Mouse (Mus musculus): ENCODE measurements at regions not wholly inside any gene's neighbourhood (a gene's known extent, or its start where the extent isn't known, plus 50 kb on each side); places are given as distances from the start of the nearest gene placed in this dataset.

GRCm38 (mm10) chr5:64753142-64753750 lies 49.9 kb upstream of the Klf3 start:
- TF ChIP-seq CTCF (IDR thresholded peaks at IDR 0.05 in 2 of 3, conservative IDR thresholded peaks at IDR 0.05 in 1 of 3; ENCODE audit: control insufficient read depth in 1 of 3, insufficient read depth in 1 of 3, low read depth in 2 of 3, low read length in 3 of 3, poor library complexity in 1 of 3, severe bottlenecking in 1 of 3), result no peak
- TF ChIP-seq MEF2A (IDR thresholded peaks at IDR 0.05; ENCODE audit: extremely low read depth, insufficient replicate concordance, low read depth, low read length, poor library complexity, severe bottlenecking), result no peak
- no peak for TF ChIP-seq NRF1 (IDR thresholded peaks at IDR 0.05; ENCODE audit: insufficient read depth, low read depth, low read length, poor library complexity, severe bottlenecking)

Measured in MEL (cell line).